Mouse (Mus musculus): Measurements from ENCODE around the gene Phldb1.
A peak's percentile ranks its signal among the peaks of the same experiment; 100 is the strongest.

- peak; percentile 15; the same call in 1 of the 2 replicates for TF ChIP-seq CTCF (IDR thresholded peaks at IDR 0.05; ENCODE audit: control insufficient read depth, insufficient read depth, low read length)
- TF ChIP-seq POLR2A (IDR thresholded peaks at IDR 0.05; ENCODE audit: borderline replicate concordance, control insufficient read depth, low read depth, low read length): no peak
Measured at GRCm38 (mm10) chr9:44645481-44645880, 89.5 kb downstream of the Phldb1 start.

Measured in bone marrow, adult 2 months (tissue).